Mouse (Mus musculus) kidney, adult 2 months (tissue): Measurements from ENCODE around the gene Nfib. TPM values are rescaled to one million over a fixed set of nuclear protein-coding genes. Genes with fewer than 3 reads are reported as not detected.
A peak's percentile ranks its signal among the peaks of the same experiment; 100 is the strongest.

ENCODE experiments used
- DNase-seq: peaks from one replicate; pipeline ENCODE4 v3.0.0; 2021
- H3K27ac ChIP-seq: fragments of 200-500 bp; 2 replicates; pipeline ENCODE4 v1.5.1; 2012; ENCODE audit warnings: low read depth, low read length, control low read depth, inconsistent platforms; ENCODE audit not compliant: insufficient read depth
- H3K27me3 ChIP-seq: fragments of 200-500 bp; replicated peaks from 2 replicates; pipeline ENCODE4 v1.6.1; 2012; ENCODE audit warnings: mild to moderate bottlenecking, moderate library complexity, low read length, inconsistent platforms; ENCODE audit not compliant: control insufficient read depth, insufficient read depth
- H3K36me3 ChIP-seq: fragments of 200-500 bp; 2 replicates; pipeline ENCODE4 v1.6.1; 2012; ENCODE audit warnings: mild to moderate bottlenecking, moderate library complexity, low read length, inconsistent platforms; ENCODE audit not compliant: control insufficient read depth, insufficient read depth
- H3K4me1 ChIP-seq: fragments of 200-500 bp; 2 replicates; pipeline ENCODE4 v1.6.1; 2011; ENCODE audit warnings: low read length; ENCODE audit not compliant: control insufficient read depth, insufficient read depth
- H3K4me3 ChIP-seq: fragments of 200-500 bp; 2 replicates; pipeline ENCODE4 v1.5.1; 2011; ENCODE audit warnings: mild to moderate bottlenecking, low read depth, low read length, control low read depth; ENCODE audit not compliant: insufficient read depth
- CTCF ChIP-seq: fragments of 200-500 bp; conservative IDR thresholded peaks from 2 replicates; pipeline ENCODE4 v1.5.1; 2011; ENCODE audit warnings: low read depth, mild to moderate bottlenecking, control low read depth, low read length, moderate library complexity, mixed read lengths; ENCODE audit not compliant: insufficient read depth, insufficient read length
- POLR2A ChIP-seq: fragments of 200-500 bp; IDR thresholded peaks from one replicate; pipeline ENCODE4 v1.6.1; 2011; ENCODE audit warnings: low read depth, low read length, control low read depth
- WGBS: fragments of 180-500 bp; shearing (Covaris S2); methylation state at CpG from one replicate; pipeline ENCODE4 v1.1.7; 2018; 5-methylcytosine and 5-hydroxymethylcytosine counted together
- polyA plus RNA-seq: library from polyadenylated mRNA; depleted of rRNA; stranded (reverse); fragments of >200 nt; gene quantifications from 2 replicates; pipeline ENCODE4 v1.2.3, GENCODE M21; 2012

The Nfib gene
- polyA plus RNA-seq, 1 experiment: 17.6 TPM

GRCm38 (mm10) chr4:82436656-82437055 is 268.9 kb downstream of the Nfib start:
- no peak for DNase-seq
- Histone ChIP-seq H3K4me3 (no peak overlapping the region), H3K4me1 (0 out of 2 replicates have a peak, but pooled peaks cover 3% of the 10 kb centered on the region), H3K27ac (peak overlapping the region; percentile 61; the same call in 1 of the 2 replicates), H3K27me3 (no peaks in the 10 kb centered on the region), H3K36me3 (no peaks in the 10 kb centered on the region)
- TF ChIP-seq POLR2A (no peak), CTCF (no peak)
- WGBS: 72% methylated on average over 2 of the region's 2 CpGs

GRCm38 (mm10) chr4:82435716-82436115 is 269.8 kb downstream of the Nfib start:
- WGBS: 60% methylated on average over 5 of the region's 5 CpGs

GRCm38 (mm10) chr4:82433926-82434705 is 271.4 kb downstream of the Nfib start:
- H3K4me3 ChIP-seq: no peak overlapping the region
- 68% methylated on average over 13 of the region's 13 CpGs for WGBS
- 0 out of 2 replicates have a peak, but pooled peaks cover 3% of the 10 kb centered on the region for H3K4me1 ChIP-seq
- DNase-seq: peak; percentile 24
- TF ChIP-seq CTCF (no peak), POLR2A (no peak)
- no peaks in the 10 kb centered on the region for H3K36me3 ChIP-seq
- H3K27ac ChIP-seq: peak overlapping the region; percentile 42
- no peaks in the 10 kb centered on the region for H3K27me3 ChIP-seq

More at GRCm38 (mm10) chr4:82435716-82436115, 269.8 kb downstream of the Nfib start:
- TF ChIP-seq CTCF (no peak), POLR2A (no peak)
- Histone ChIP-seq H3K27ac (peak overlapping the region; percentile 83), H3K4me1 (0 out of 2 replicates have a peak, but pooled peaks cover 3% of the 10 kb centered on the region), H3K27me3 (no peaks in the 10 kb centered on the region), H3K4me3 (no peak overlapping the region), H3K36me3 (no peaks in the 10 kb centered on the region)
- DNase-seq: peak; percentile 88

GRCm38 (mm10) chr4:82431831-82432230 is 273.7 kb downstream of the Nfib start:
- peak overlapping the region; percentile 66 for H3K27ac ChIP-seq
- H3K27me3 ChIP-seq: no peaks in the 10 kb centered on the region
- no peak for TF ChIP-seq CTCF
- no peak for TF ChIP-seq POLR2A
- H3K36me3 ChIP-seq: no peaks in the 10 kb centered on the region
- no peak overlapping the region for H3K4me3 ChIP-seq
- H3K4me1 ChIP-seq: 0 out of 2 replicates have a peak, but pooled peaks cover 2% of the 10 kb centered on the region
- DNase-seq: peak; percentile 59
- 79% methylated on average over 8 of the region's 8 CpGs for WGBS

GRCm38 (mm10) chr4:82430802-82431201 is 274.7 kb downstream of the Nfib start:
- DNase-seq: no peak
- TF ChIP-seq CTCF: no peak
- no peak for TF ChIP-seq POLR2A
- H3K27me3 ChIP-seq: no peaks in the 10 kb centered on the region
- H3K27ac ChIP-seq: no peak overlapping the region
- no peak overlapping the region for H3K4me3 ChIP-seq
- no peaks in the 10 kb centered on the region for H3K4me1 ChIP-seq
- H3K36me3 ChIP-seq: no peaks in the 10 kb centered on the region
- WGBS: 89% methylated on average over 3 of the region's 3 CpGs

- H3K27ac ChIP-seq: no peak overlapping the region
- no peaks in the 10 kb centered on the region for H3K36me3 ChIP-seq
- no peak overlapping the region for H3K4me3 ChIP-seq
- peak; percentile 32 for DNase-seq
- 80% methylated on average over 4 of the region's 4 CpGs for WGBS
- TF ChIP-seq CTCF (no peak), POLR2A (no peak)
- H3K27me3 ChIP-seq: no peaks in the 10 kb centered on the region
- peaks cover 6% of the 10 kb centered on the region; the same call in 1 of the 2 replicates for H3K4me1 ChIP-seq
Observed at GRCm38 (mm10) chr4:82426224-82426623, 279.3 kb downstream of the Nfib start.

GRCm38 (mm10) chr4:82418241-82418640 is 287.3 kb downstream of the Nfib start:
- Histone ChIP-seq H3K4me1 (peaks cover 18% of the 10 kb centered on the region; the same call in 1 of the 2 replicates), H3K27me3 (no peaks in the 10 kb centered on the region), H3K36me3 (no peaks in the 10 kb centered on the region), H3K27ac (no peak overlapping the region), H3K4me3 (no peak overlapping the region)
- DNase-seq: no peak
- no peak for TF ChIP-seq POLR2A
- no peak for TF ChIP-seq CTCF
- 64% methylated on average over 4 of the region's 4 CpGs for WGBS
